Mouse (Mus musculus) midbrain, embryonic 16.5 days (tissue): ENCODE data around the gene Toporsl. TPM values are rescaled to one million over a fixed set of nuclear protein-coding genes. Genes with fewer than 3 reads are reported as not detected.
A peak's percentile ranks its signal among the peaks of the same experiment; 100 is the strongest.

ENCODE experiments used
- ATAC-seq: fragments of 200-750 bp; cut with Nextera tagmentation; 2 replicates; pipeline ENCODE4 v1.8.0; 2017; ENCODE audit warnings: moderate TSS enrichment
- H3K27ac ChIP-seq: fragments of 300-500 bp; sonication (generic); 2 replicates; pipeline ENCODE4 v1.5.1; 2014; ENCODE audit warnings: mild to moderate bottlenecking, low read length, mixed read lengths
- H3K27me3 ChIP-seq: fragments of 300-500 bp; sonication (generic); 2 replicates; pipeline ENCODE4 v1.6.1; 2014; ENCODE audit warnings: low read depth, low read length, mixed read lengths; ENCODE audit not compliant: control insufficient read depth, insufficient read depth
- H3K36me3 ChIP-seq: fragments of 300-500 bp; sonication (generic); 2 replicates; pipeline ENCODE4 v1.6.1; 2014; ENCODE audit warnings: mild to moderate bottlenecking, low read length, moderate library complexity, mixed read lengths; ENCODE audit not compliant: control insufficient read depth, insufficient read depth
- H3K4me1 ChIP-seq: fragments of 300-500 bp; sonication (generic); 2 replicates; pipeline ENCODE4 v1.6.1; 2014; ENCODE audit warnings: mild to moderate bottlenecking, low read length, mixed read lengths; ENCODE audit not compliant: control insufficient read depth, insufficient read depth
- H3K4me2 ChIP-seq: fragments of 300-500 bp; sonication (generic); 2 replicates; pipeline ENCODE4 v1.6.1; 2014; ENCODE audit warnings: mild to moderate bottlenecking, low read length, mixed read lengths
- H3K4me3 ChIP-seq: fragments of 300-500 bp; sonication (generic); 2 replicates; pipeline ENCODE4 v1.5.1; 2014; ENCODE audit warnings: low read depth, mild to moderate bottlenecking, low read length, moderate library complexity, mixed read lengths
- H3K9ac ChIP-seq: fragments of 300-500 bp; sonication (generic); 2 replicates; pipeline ENCODE4 v1.6.1; 2014; ENCODE audit warnings: low read depth, low read length, mixed read lengths
- H3K9me3 ChIP-seq: fragments of 300-500 bp; sonication (generic); replicated peaks from 2 replicates; pipeline ENCODE4 v1.6.1; 2014; ENCODE audit warnings: mild to moderate bottlenecking, low read length, mixed read lengths; ENCODE audit not compliant: control insufficient read depth, poor library complexity, severe bottlenecking
- WGBS: fragments of 180-500 bp; shearing (Covaris S2); extraction: QIAGEN DNeasy Blood & Tissue Kit; methylation state at CpG from one replicate; pipeline ENCODE4 v1.1.7; 2014; 5-methylcytosine and 5-hydroxymethylcytosine counted together
- polyA plus RNA-seq: library from polyadenylated mRNA; unstranded; fragments of >200 nt; fragmentation: Nextera tagmentation; extraction: Ambion mirVana; gene quantifications from 2 replicates; pipeline ENCODE4 v1.2.1, GENCODE M21; 2015

Gene Toporsl
- polyA plus RNA-seq, 1 experiment from 2014 or later, result not detected

DNA sequence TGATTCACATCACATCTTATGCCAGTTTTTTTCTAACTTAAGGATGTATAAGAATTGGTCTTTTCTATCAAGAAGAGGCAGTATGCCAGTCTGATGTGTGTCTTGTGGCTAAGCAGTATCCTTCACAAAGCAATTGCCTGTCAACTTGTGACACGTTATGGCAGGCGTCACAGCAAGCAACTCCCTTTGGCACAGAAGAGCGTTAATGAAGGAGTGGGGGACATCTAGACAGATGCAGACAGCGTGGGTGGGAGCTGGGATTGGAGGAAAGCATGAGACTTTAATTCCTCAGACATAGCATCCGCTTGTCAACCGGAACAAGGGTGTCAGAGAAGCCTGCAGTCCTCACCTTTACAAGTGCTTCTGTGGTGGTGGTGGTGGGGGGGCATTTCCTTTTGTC is 38.9 kb downstream of the Toporsl start:
- Histone ChIP-seq H3K4me3 (no peak overlapping the region), H3K27me3 (no peaks in the 10 kb centered on the region), H3K36me3 (no peaks in the 10 kb centered on the region), H3K4me2 (no peak overlapping the region), H3K4me1 (no peaks in the 10 kb centered on the region), H3K9me3 (no peaks in the 10 kb centered on the region), H3K9ac (no peak overlapping the region), H3K27ac (no peak overlapping the region)
- peak; percentile 48; the same call in 1 of the 2 replicates for ATAC-seq
- WGBS, result 59% methylated on average over 6 of the region's 6 CpGs

DNA sequence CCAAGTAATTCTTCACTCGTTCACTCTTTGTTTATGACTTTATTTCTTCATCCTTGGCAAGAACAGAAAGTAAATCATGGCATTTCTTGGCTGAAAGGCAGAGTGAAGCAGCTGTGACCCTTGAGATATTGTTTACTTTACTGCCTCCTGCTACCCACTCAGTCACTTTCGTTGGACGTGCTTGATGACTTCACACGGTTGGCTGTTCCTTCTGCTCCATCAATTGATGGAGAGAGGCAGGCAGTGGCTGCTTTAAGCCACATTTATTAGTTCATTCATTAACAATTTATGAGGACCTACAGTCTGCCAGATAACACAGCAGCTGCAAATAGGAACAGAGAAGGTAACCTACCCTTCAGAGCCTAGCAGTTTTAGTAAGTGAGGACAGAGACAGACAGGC is 51.7 kb downstream of the Toporsl start:
- Histone ChIP-seq H3K36me3 (no peaks in the 10 kb centered on the region), H3K27ac (no peak overlapping the region), H3K27me3 (no peaks in the 10 kb centered on the region), H3K9ac (no peak overlapping the region), H3K4me1 (0 out of 2 replicates have a peak, but pooled peaks cover 4% of the 10 kb centered on the region), H3K4me3 (no peak overlapping the region), H3K9me3 (no peaks in the 10 kb centered on the region), H3K4me2 (no peak overlapping the region)
- 59% methylated on average over 4 of the region's 4 CpGs for WGBS
- no peak for ATAC-seq

DNA sequence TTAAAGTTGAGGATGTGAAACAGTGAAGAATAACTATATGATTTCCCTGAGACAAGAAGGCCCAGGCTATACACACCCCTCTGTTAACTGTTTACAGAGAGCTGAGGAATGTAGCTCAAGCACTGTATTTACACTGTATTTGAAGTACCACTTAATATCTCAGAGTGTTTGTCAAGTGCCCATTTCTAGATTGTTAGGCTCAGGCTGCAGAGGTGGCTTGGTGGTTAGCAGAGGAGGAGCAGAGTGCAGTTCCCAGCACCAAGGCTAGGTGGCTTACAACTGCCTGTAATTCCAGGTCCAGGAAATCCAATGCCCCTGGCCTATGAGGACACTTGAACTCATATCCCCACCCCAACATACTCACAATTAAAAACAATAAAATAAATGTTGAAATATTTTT is 63.6 kb downstream of the Toporsl start:
- Histone ChIP-seq H3K36me3 (no peaks in the 10 kb centered on the region), H3K9ac (no peak overlapping the region), H3K27ac (no peak overlapping the region), H3K4me1 (no peaks in the 10 kb centered on the region; the same call in 1 of the 2 replicates), H3K4me3 (no peak overlapping the region), H3K9me3 (no peaks in the 10 kb centered on the region), H3K4me2 (no peak overlapping the region), H3K27me3 (no peaks in the 10 kb centered on the region)
- no peak for ATAC-seq

DNA sequence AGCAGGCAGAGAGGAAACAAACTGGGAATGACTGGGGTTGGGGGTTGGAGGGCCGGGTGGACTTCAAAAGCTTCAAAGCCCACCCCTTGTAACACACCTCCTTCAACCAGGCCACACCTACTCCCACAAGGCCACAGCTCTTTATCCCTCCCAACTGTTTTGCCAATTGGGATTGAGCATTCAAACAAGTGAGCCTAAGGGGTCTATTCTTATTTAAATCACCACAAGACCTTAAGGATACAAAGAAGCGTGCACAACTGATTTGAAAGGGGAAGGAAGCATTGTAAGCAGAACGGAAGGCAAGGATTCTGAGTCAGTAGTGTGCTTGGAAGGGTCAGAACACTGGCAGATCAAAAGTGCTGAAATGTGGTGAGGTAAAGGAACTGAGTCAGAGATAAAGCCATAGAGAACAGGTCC is 64.6 kb downstream of the Toporsl start:
- H3K27ac ChIP-seq, result no peak overlapping the region
- WGBS, result 2% methylated on average over 3 of the region's 3 CpGs

DNA sequence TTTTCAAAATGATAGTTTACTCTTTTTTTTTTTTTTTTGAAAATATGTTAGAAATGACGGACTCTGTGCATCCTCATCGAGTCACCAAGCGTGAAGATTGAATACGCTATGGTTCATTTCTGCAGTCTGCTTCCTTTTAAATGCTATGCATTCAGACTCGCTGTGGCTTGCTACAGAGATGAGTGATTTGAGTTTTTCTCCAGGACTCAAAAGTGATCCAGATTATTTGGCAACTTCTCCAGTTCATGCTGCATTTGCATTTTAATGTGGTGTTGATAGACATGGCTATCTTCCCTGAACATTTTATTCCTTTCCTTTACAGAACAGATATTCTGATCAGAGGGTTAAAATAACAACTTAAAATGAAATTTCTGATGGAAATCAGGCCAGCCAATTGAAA is 65.2 kb downstream of the Toporsl start:
- no peaks in the 10 kb centered on the region for H3K36me3 ChIP-seq
- no peak overlapping the region for H3K27ac ChIP-seq
- ATAC-seq, result no peak
- no peaks in the 10 kb centered on the region; the same call in 1 of the 2 replicates for H3K4me1 ChIP-seq
- WGBS, result 38% methylated on average over 5 of the region's 5 CpGs
- no peak overlapping the region for H3K4me3 ChIP-seq
- no peaks in the 10 kb centered on the region for H3K27me3 ChIP-seq
- H3K9ac ChIP-seq, result no peak overlapping the region
- H3K9me3 ChIP-seq, result no peaks in the 10 kb centered on the region
- no peak overlapping the region for H3K4me2 ChIP-seq

More for the DNA sequence above, 64.6 kb downstream of the Toporsl start:
- no peak overlapping the region for H3K4me3 ChIP-seq
- H3K27me3 ChIP-seq, result no peaks in the 10 kb centered on the region
- H3K36me3 ChIP-seq, result no peaks in the 10 kb centered on the region
- H3K4me2 ChIP-seq, result no peak overlapping the region
- H3K4me1 ChIP-seq, result no peaks in the 10 kb centered on the region; the same call in 1 of the 2 replicates
- no peaks in the 10 kb centered on the region for H3K9me3 ChIP-seq
- ATAC-seq, result peak; percentile 64; the same call in 1 of the 2 replicates
- no peak overlapping the region for H3K9ac ChIP-seq

Other genes with a start within 250 kb of the Toporsl start
- 39.8 and 50.8 TPM in 2 replicates for gene Smc2, start 157.0 kb upstream of the Toporsl start, polyA plus RNA-seq
- gene Vma21-ps, start 99.0 kb upstream of the Toporsl start, polyA plus RNA-seq, result 1.7 and 1.9 TPM in 2 replicates
- gene Olfr275, start 218.3 kb downstream of the Toporsl start, polyA plus RNA-seq, result not detected in 2 replicates